Mouse (Mus musculus): ENCODE measurements at regions not wholly inside any gene's neighbourhood (a gene's known extent, or its start where the extent isn't known, plus 50 kb on each side); places are given as distances from the start of the nearest gene placed in this dataset.

DNA sequence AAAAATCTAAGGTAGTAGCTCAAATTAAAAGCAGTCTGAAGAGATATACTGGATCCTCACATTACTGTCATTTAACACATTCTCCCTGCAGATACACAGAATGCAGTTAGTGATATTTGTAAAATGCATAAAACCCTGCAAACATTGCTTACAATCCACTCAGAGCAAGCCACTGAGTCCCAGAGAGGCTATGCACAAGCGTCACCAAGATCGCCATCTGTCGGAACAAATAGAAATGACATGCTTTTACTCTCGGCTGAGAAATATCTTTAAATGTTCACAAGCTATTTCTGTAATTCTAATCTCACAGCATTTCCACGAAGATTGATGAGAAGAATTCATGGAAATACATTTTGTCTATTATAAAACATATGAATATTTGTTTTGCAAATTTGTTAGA is 139.7 kb upstream of the Steap4 start:
- TF ChIP-seq POLR2A (IDR thresholded peaks at IDR 0.05; ENCODE audit: extremely low read depth, insufficient read depth, low read length) (no peak), CTCF (IDR thresholded peaks at IDR 0.05; ENCODE audit: low read depth, low read length) (peak; percentile 10; the same call in 1 of the 2 replicates)

Data from liver, adult 2 months (tissue).